Mouse (Mus musculus): ENCODE measurements at regions not wholly inside any gene's neighbourhood (a gene's known extent, or its start where the extent isn't known, plus 50 kb on each side); places are given as distances from the start of the nearest gene placed in this dataset.

- no peak for DNase-seq (ENCODE audit: low spot score in 2 of 2)
Measured at GRCm38 (mm10) chr10:98808644-98809043, 105.6 kb upstream of the Atp2b1 start.

- no peak for DNase-seq (ENCODE audit: low spot score in 2 of 2)
Measured at GRCm38 (mm10) chr10:98829051-98829450, 85.2 kb upstream of the Atp2b1 start.

- DNase-seq (ENCODE audit: low spot score in 2 of 2), result no peak
Measured at GRCm38 (mm10) chr10:98831488-98831887, 82.7 kb upstream of the Atp2b1 start.

GRCm38 (mm10) chr10:98837289-98838181 is 76.7 kb upstream of the Atp2b1 start:
- no peak for DNase-seq (ENCODE audit: low spot score in 2 of 2)

DNA sequence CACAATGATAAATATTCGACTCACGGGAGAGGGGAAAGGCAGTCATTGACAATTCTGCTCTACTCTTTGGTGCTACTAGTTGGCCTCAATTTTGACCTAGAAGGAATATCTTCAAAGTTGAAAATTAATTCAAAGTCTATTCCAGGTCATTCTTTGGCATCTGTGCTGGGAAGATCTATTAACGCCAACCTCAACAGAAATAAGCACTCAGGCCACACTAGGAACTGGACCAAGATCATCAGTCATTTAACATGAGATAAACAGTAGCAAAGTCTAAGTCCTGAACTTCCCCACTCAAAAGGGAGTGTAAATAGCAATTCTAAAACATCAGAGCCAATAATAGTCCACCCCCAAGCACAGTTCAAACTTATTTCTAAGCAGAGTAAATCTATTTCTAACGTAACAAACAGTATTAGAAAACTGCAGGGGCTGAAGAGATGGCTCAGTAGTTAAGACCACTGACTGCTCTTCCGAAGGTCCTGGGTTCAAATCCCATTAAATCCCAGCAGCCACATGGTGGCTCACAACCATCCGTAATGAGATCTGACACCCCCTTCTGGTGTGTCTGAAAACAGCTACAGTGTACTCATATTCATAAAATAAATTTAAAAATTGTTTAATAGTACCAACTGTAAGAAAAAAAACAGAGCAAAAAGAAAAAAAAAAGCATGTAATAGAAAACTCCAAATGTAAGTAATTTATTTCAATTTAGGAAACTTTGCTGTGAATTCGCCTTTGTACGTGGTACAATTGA is 75.1 kb upstream of the Atp2b1 start:
- no peak for DNase-seq (ENCODE audit: low spot score in 2 of 2)

DNA sequence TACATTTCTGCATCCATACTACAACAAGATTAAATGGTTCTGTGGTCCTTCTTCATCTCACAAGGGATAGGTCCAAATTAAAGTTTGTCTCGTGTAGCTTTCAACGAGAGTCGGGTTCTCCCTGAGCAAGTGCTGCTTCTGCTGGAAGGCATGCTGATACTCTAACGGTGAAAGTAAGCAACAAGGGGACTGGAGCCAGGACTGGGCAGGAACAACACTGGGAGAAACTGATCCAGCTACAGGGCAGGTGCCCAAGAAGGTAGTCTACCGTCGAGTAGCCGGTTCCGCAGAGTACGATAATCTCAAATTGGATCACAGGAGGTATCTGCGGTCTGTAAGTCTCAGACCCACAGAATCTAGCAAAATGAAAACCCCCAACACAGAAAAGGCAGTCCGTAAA is 74.2 kb upstream of the Atp2b1 start:
- DNase-seq (ENCODE audit: low spot score in 2 of 2), result no peak

DNA sequence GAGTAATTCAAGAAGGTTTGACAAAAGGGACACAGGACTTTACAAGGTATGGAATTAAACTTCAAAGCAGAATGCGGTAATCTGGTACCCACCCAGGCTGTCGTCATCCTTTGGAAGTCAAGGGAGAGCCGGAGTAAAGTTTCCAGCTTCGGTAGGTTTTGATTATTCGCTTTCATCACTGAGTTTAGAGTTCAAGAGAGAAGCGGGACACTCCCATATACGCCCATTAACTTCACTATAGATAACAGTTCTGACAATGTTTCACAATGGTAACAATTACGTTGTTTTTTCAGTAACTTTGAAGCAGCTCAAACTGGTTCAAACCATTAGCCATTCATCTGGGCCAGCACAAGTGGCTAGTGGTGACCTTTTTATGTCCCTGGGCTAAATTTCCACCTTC is 73.8 kb upstream of the Atp2b1 start:
- no peak for DNase-seq (ENCODE audit: low spot score in 2 of 2)

DNA sequence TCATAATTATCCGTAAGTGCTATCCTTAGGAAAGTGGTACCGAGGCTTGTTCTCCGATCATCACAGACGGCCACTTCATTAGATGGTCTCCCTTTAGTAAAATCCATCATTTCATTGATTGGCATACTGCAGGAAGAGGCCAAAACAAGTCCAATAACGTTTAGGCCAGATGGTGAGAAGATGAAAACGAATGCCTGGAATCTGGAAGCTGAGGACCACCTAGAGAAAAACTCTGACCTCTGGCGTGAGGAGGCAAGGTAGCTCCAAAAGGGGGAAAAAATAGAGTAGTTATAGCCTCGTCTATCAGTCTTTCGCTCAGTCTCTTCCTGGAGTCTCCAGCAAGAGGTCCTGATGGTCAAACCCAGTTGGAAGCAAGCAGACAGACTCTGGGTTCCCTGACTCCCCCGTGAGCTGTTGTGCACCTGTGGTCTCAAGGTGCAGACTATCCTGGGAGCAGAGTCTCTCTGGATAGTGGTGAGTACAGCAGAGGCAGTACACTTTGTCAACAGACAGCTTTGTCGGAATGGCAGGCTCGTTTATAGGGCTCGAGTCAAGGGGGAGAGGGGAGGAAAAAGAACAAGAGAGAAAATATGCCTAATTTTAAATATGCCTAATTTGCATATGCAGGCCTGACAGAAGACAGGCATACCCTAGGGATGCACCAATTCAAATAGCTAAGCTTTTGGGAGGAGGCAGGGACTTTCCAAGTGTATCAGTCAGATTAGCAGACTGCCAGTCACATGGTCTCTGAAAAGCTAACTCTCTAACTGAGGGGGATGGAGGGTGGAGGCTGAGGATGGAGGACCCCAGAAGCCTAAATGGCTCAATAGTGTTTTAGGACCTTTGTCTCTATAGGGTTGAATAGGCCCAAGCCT is 73.0 kb upstream of the Atp2b1 start:
- DNase-seq (ENCODE audit: low spot score in 2 of 2), result no peak

GRCm38 (mm10) chr10:98841860-98842259 is 72.3 kb upstream of the Atp2b1 start:
- DNase-seq (ENCODE audit: low spot score in 2 of 2), result no peak

DNA sequence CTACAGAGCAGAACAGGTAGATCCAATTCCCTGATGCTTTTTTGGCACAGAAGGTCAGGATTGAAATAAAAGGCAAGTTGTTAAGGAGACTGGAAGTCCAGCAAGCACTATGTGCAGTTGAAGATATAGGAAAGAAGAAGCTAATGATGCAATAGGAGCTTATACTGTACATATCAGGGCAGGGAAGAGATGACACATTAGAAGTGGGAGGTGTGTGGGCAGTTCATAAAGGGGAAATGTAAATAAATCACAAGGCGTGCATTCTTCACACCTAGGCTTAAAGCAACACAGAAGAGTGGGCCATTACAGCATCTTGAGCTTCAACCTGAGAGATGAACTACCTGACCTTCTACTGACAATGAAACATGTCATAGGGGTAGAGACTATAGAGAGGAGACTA is 71.5 kb upstream of the Atp2b1 start:
- no peak for DNase-seq (ENCODE audit: low spot score in 2 of 2)

GRCm38 (mm10) chr10:98849851-98850250 is 64.4 kb upstream of the Atp2b1 start:
- DNase-seq (ENCODE audit: low spot score in 2 of 2), result no peak

DNA sequence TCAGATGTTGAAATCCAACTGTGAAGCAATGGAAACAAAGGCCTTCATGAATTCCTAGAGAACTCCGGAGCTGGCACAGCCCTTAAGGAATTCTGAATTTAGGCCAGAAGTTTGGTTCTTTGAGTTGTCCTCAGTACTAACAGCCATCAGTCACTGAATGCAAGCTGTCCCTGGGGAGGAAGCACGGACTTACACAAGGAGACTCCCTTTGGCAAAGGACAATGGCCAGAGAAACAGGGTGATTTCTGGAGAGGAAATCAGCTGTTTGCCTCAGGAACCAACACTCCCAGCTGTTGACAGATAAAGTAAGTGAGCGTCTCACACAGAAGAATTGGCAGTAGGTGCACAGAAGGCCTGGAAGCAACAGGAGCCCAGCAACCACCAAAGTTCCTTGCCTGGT is 56.8 kb upstream of the Atp2b1 start:
- no peak for DNase-seq (ENCODE audit: low spot score in 2 of 2)

GRCm38 (mm10) chr10:98861521-98861920 is 52.7 kb upstream of the Atp2b1 start:
- DNase-seq (ENCODE audit: low spot score in 2 of 2), result no peak

GRCm38 (mm10) chr10:98862712-98863111 is 51.5 kb upstream of the Atp2b1 start:
- DNase-seq (ENCODE audit: low spot score in 2 of 2), result no peak

DNA sequence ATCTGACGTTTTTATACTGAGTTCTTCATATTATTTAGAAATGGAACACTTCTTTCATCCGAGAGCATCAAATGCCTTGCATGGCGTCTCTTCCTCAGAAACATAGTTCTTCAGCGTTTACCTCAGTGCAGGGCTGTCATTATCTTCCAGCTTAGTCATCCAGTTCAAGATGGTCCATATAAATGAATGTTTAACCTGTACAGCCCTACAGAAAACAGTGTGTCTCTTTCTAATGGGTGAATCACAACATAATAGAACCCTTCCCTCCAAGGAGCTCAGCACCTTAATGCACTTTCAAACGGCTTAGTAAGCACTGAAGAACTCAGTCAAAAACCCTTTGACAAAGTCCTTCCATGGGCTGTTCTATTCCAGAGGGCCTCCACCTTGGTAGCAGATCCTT is 49.8 kb upstream of the Atp2b1 start:
- no peak for DNase-seq (ENCODE audit: low spot score in 2 of 2)

Data from layer of hippocampus, adult 18-20 months (tissue).